8 mouse cellular contexts compared by ENCODE assay signal in the genomic region with DNA sequence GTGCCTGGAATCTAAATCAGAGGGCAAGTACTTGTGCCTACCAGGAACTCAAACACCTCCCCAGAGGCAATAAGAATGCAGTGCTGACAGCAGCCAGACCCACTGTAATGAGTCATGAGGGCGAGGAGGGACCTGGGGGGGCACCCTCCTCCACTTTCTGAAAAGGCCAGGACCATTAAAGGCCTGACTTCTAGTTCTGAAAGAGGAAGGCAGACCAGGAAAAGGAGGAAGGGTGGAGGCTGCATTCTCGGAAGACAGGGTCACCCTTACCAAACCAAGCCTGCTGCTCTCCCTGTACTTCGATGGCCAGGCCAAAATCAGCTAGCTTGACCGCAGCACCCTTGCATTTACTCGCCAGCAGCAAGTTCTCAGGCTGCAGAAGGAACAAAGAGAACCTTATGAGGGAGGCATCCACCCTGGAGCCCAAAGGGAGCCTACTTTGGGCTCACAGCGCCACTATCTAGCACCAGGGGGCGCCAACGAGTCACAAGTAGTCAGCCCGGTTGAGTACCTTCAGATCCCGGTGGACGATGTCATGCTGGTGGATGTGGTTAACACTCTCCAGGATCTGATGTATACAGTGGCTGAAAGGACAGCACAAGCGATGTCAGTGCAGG. TPM values are rescaled to one million over a fixed set of nuclear protein-coding genes. Genes with fewer than 3 reads are reported as not detected.
DNase-seq lines count a peak whose midpoint lies in the region; ATAC-seq and TF ChIP-seq lines count a peak whose summit lies in the region.

No protein-coding gene starts in this region.

- H3K27me3 ChIP-seq in G1E (ENCODE audit: insufficient read depth, low read length) = no peaks in the 10 kb centered on the region
- H3K27me3 ChIP-seq in lung, embryonic 15.5 days = no peaks in the 10 kb centered on the region
- H3K27me3 ChIP-seq in thymus, adult 2 months (ENCODE audit: control insufficient read depth, insufficient read depth, low read length) = no peaks in the 10 kb centered on the region

- H3K36me3 ChIP-seq in G1E (replicated peaks) = peaks cover 87% of the 10 kb centered on the region
- H3K36me3 ChIP-seq in lung, embryonic 15.5 days = peaks cover 57% of the 10 kb centered on the region
- H3K36me3 ChIP-seq in thymus, adult 2 months (ENCODE audit: control insufficient read depth, insufficient read depth, low read length) = peaks cover 22% of the 10 kb centered on the region

- no peak for TF ChIP-seq POLR2A in olfactory bulb, adult 2 months (IDR thresholded peaks at IDR 0.05; ENCODE audit: insufficient read depth, low read depth, low read length)
- no peak for TF ChIP-seq POLR2A in thymus, adult 2 months (IDR thresholded peaks at IDR 0.05; ENCODE audit: control insufficient read depth, extremely low read depth, insufficient read depth, low read length, poor library complexity)

- TF ChIP-seq CTCF in G1E (IDR thresholded peaks at IDR 0.05; ENCODE audit: low read depth, low read length) = peak; percentile 76
- peak; percentile 98 for TF ChIP-seq CTCF in olfactory bulb, adult 2 months (IDR thresholded peaks at IDR 0.05; ENCODE audit: insufficient read depth, low read depth, low read length)
- TF ChIP-seq CTCF in thymus, adult 2 months (IDR thresholded peaks at IDR 0.05; ENCODE audit: borderline replicate concordance, control insufficient read depth, extremely low read depth, insufficient read depth, low read length, poor library complexity) = peak; percentile 95

- peak overlapping the region; percentile 16; the same call in 1 of the 2 replicates for H3K27ac ChIP-seq in lung, embryonic 15.5 days
- peak overlapping the region; percentile 34 for H3K27ac ChIP-seq in olfactory bulb, adult 2 months (ENCODE audit: insufficient read depth, low read depth, low read length)
- no peak overlapping the region for H3K27ac ChIP-seq in thymus, adult 2 months (ENCODE audit: control insufficient read depth, insufficient read depth, low read length)

- 29% methylated on average over 12 of the region's 12 CpGs for WGBS in lung, embryonic 15.5 days
- 16% methylated on average over 12 of the region's 12 CpGs for WGBS in olfactory bulb, adult 2 months
- WGBS in thymus, adult 2 months = 27% methylated on average over 12 of the region's 12 CpGs

- peak; percentile 41 for DNase-seq in G1E (ENCODE audit: low spot score)
- DNase-seq in cerebellum, adult 18-20 months = peak; percentile 88 to 92
- DNase-seq in forelimb bud, embryonic 11.5 days (ENCODE audit: low read depth, low spot score) = peak; percentile 81
- DNase-seq in layer of hippocampus, adult 8-10 months (ENCODE audit: low spot score in 2 of 2) = peak; percentile 79 to 91
- peak; percentile 84 for DNase-seq in thymus, adult 2 months

- no peak overlapping the region for H3K4me3 ChIP-seq in G1E (ENCODE audit: low read depth, low read length)
- H3K4me3 ChIP-seq in lung, embryonic 15.5 days = no peak overlapping the region
- no peak overlapping the region for H3K4me3 ChIP-seq in olfactory bulb, adult 2 months (ENCODE audit: insufficient read depth, low read depth, low read length)
- no peak overlapping the region for H3K4me3 ChIP-seq in thymus, adult 2 months (ENCODE audit: control insufficient read depth, insufficient read depth, low read length)

- ATAC-seq in G1E (ENCODE audit: extremely low read depth, insufficient number of reproducible peaks, low FRiP score, poor library complexity, severe bottlenecking) = peak; percentile 45; the same call in 1 of the 2 replicates
- peak; percentile 67 to 93 for ATAC-seq in hematopoietic stem cell, adult 5-6 weeks (replicated peaks in 1 of 2; ENCODE audit: insufficient read depth in 1 of 2, low FRiP score in 2 of 2, low TSS enrichment in 1 of 2, low read depth in 1 of 2, poor library complexity in 2 of 2, severe bottlenecking in 2 of 2)
- ATAC-seq in lung, embryonic 15.5 days (ENCODE audit: borderline replicate concordance, extremely low read depth, low FRiP score, low TSS enrichment) = no peak

- H3K9me3 ChIP-seq in G1E (replicated peaks) = no peaks in the 10 kb centered on the region
- H3K9me3 ChIP-seq in lung, embryonic 15.5 days = no peaks in the 10 kb centered on the region

- H3K4me2 ChIP-seq in lung, embryonic 15.5 days = no peak overlapping the region

- H3K4me1 ChIP-seq in G1E (ENCODE audit: insufficient read depth, low read depth, low read length) = peaks cover 2% of the 10 kb centered on the region; the same call in 1 of the 2 replicates
- H3K4me1 ChIP-seq in lung, embryonic 15.5 days = peaks cover 11% of the 10 kb centered on the region
- peaks cover 15% of the 10 kb centered on the region for H3K4me1 ChIP-seq in olfactory bulb, adult 2 months (ENCODE audit: control insufficient read depth, insufficient read depth, low read length)
- no peaks in the 10 kb centered on the region for H3K4me1 ChIP-seq in thymus, adult 2 months (replicated peaks; ENCODE audit: control insufficient read depth, insufficient read depth, low read length)

- no peak overlapping the region for H3K9ac ChIP-seq in lung, embryonic 15.5 days

RNA-seq across cellular contexts. Expression of a gene that starts 28.1 kb away (rescaled TPM):
- total RNA-seq in G1E (2014; fragmentation: Nextera tagmentation) = 29.4 and 30.3 TPM in 2 replicates
- total RNA-seq in G1E (2017) = 37.4 and 40.4 TPM in 2 replicates
- 30.2 and 35.9 TPM in 2 replicates for polyA plus RNA-seq in G1E (2012)
- total RNA-seq in hematopoietic stem cell, adult 5-6 weeks (2017) = 99.3 and 101 TPM in 2 replicates
- 100 to 1,000 TPM; 247 to 278 (median 262) TPM for total RNA-seq in layer of hippocampus, adult 8-10 months (2022)
- 40.8 and 41.2 TPM in 2 replicates for polyA plus RNA-seq in lung, embryonic 15.5 days (2015; fragmentation: Nextera tagmentation; extraction: Ambion mirVana)
- 125 and 417 TPM in 2 replicates for polyA plus RNA-seq in olfactory bulb, adult 2 months (2012; ENCODE audit: insufficient read depth, insufficient read length, low replicate concordance, missing spikeins)
- 36.4 and 42.3 TPM in 2 replicates for polyA plus RNA-seq in thymus, adult 2 months (2012; rRNA removed)

RNA-seq across cellular contexts. Expression of a gene that starts 31.4 kb away (rescaled TPM):
- total RNA-seq in G1E (2014; fragmentation: Nextera tagmentation) (195 and 204 TPM in 2 replicates), G1E (2017) (227 and 232 TPM in 2 replicates)
- polyA plus RNA-seq in G1E (2012) = 61.4 and 72.2 TPM in 2 replicates
- total RNA-seq in hematopoietic stem cell, adult 5-6 weeks (2017) = 7.5 and 8.4 TPM in 2 replicates
- 10 to 100 TPM; 16.6 to 24.3 (median 18.3) TPM for total RNA-seq in layer of hippocampus, adult 8-10 months (2022)
- polyA plus RNA-seq in lung, embryonic 15.5 days (2015; fragmentation: Nextera tagmentation; extraction: Ambion mirVana) = 26.0 and 26.9 TPM in 2 replicates
- polyA plus RNA-seq in olfactory bulb, adult 2 months (2012; ENCODE audit: insufficient read depth, insufficient read length, low replicate concordance, missing spikeins) = not detected in 2 replicates
- polyA plus RNA-seq in thymus, adult 2 months (2012; rRNA removed) = 42.2 and 46.2 TPM in 2 replicates

RNA-seq across cellular contexts. Expression of a gene that starts 58.4 kb away (rescaled TPM):
- total RNA-seq in G1E (2014; fragmentation: Nextera tagmentation) (41.1 and 41.2 TPM in 2 replicates), G1E (2017) (16.7 and 19.1 TPM in 2 replicates)
- polyA plus RNA-seq in G1E (2012) = 31.5 and 35.7 TPM in 2 replicates
- 29.6 and 35.7 TPM in 2 replicates for total RNA-seq in hematopoietic stem cell, adult 5-6 weeks (2017)
- 100 to 1,000 TPM; 170 to 210 (median 191) TPM for total RNA-seq in layer of hippocampus, adult 8-10 months (2022)
- polyA plus RNA-seq in lung, embryonic 15.5 days (2015; fragmentation: Nextera tagmentation; extraction: Ambion mirVana) = 29.4 and 30.7 TPM in 2 replicates
- polyA plus RNA-seq in olfactory bulb, adult 2 months (2012; ENCODE audit: insufficient read depth, insufficient read length, low replicate concordance, missing spikeins) = 307 TPM in 1 of 2 replicates, not detected in the other
- 296 and 301 TPM in 2 replicates for polyA plus RNA-seq in thymus, adult 2 months (2012; rRNA removed)
